8 mouse cellular contexts compared by ENCODE assay signal in genomic region chr11:11968830-11969229, GRCm38 (mm10).
DNase-seq lines count a peak whose midpoint lies in the region; ATAC-seq and TF ChIP-seq lines count a peak whose summit lies in the region.

No protein-coding gene starts in this region.

- H3K36me3 ChIP-seq in hindbrain, embryonic 13.5 days, result peaks cover 19% of the 10 kb centered on the region; the same call in 1 of the 2 replicates
- H3K36me3 ChIP-seq in hindbrain, embryonic 14.5 days (replicated peaks; ENCODE audit: control insufficient read depth, insufficient read depth), result no peaks in the 10 kb centered on the region; the same call in none of the 2 replicates

- H3K4me1 ChIP-seq in hindbrain, embryonic 13.5 days (replicated peaks), result peaks cover 13% of the 10 kb centered on the region
- no peaks in the 10 kb centered on the region for H3K4me1 ChIP-seq in hindbrain, embryonic 14.5 days (replicated peaks; ENCODE audit: control insufficient read depth, insufficient read depth, low read length)

- TF ChIP-seq CTCF in gastrocnemius, adult 2 months (IDR thresholded peaks at IDR 0.05), result no peak
- TF ChIP-seq CTCF in layer of hippocampus, adult 2 months (conservative IDR thresholded peaks at IDR 0.05), result no peak

- no peak overlapping the region for H3K4me3 ChIP-seq in hindbrain, embryonic 13.5 days
- H3K4me3 ChIP-seq in hindbrain, embryonic 14.5 days (replicated peaks; ENCODE audit: low read length), result no peak overlapping the region
- no peak overlapping the region for H3K4me3 ChIP-seq in gastrocnemius, adult 2 months
- no peak overlapping the region for H3K4me3 ChIP-seq in layer of hippocampus, adult 2 months

- H3K4me2 ChIP-seq in hindbrain, embryonic 13.5 days, result no peak overlapping the region
- H3K4me2 ChIP-seq in hindbrain, embryonic 14.5 days (replicated peaks), result no peak overlapping the region

- WGBS in hindbrain, embryonic 13.5 days, result 35% methylated on average over 6 of the region's 6 CpGs
- WGBS in hindbrain, embryonic 14.5 days, result 34% methylated on average over 6 of the region's 6 CpGs

- H3K9me3 ChIP-seq in hindbrain, embryonic 13.5 days, result no peaks in the 10 kb centered on the region
- H3K9me3 ChIP-seq in hindbrain, embryonic 14.5 days (ENCODE audit: control insufficient read depth, low read length), result peaks cover 4% of the 10 kb centered on the region; the same call in 1 of the 2 replicates

- 0 out of 2 replicates have a peak overlapping the region, but pooled peaks have one; percentile 15 for H3K9ac ChIP-seq in hindbrain, embryonic 13.5 days
- H3K9ac ChIP-seq in hindbrain, embryonic 14.5 days, result no peak overlapping the region

- intact Hi-C loops in gastrocnemius, adult 2 months (cut with DNase I), result no loop called here
- intact Hi-C loops in heart, postnatal 25 days (cut with DNase I), result no loop called here

- DNase-seq in hindbrain, embryonic 14.5 days (ENCODE audit: low spot score), result no peak
- DNase-seq in gastrocnemius, adult 2 months, result peak; percentile 84
- DNase-seq in heart, postnatal 25 days (ENCODE audit: low spot score), result peak; percentile 64
- DNase-seq in lung, postnatal 14 days, result peak; percentile 43
- DNase-seq in layer of hippocampus, adult 2 months (ENCODE audit: low spot score in 2 of 2), result no peak
- no peak for DNase-seq in cerebellum, adult 9-10 months
- no peak for DNase-seq in frontal cortex, postnatal 36 days (ENCODE audit: low spot score in 2 of 2)

- no peak overlapping the region; the same call in 1 of the 2 replicates for H3K27ac ChIP-seq in hindbrain, embryonic 13.5 days
- H3K27ac ChIP-seq in hindbrain, embryonic 14.5 days, result no peak overlapping the region
- peak overlapping the region; percentile 95 for H3K27ac ChIP-seq in gastrocnemius, adult 2 months
- no peak overlapping the region for H3K27ac ChIP-seq in layer of hippocampus, adult 2 months

- ATAC-seq in hindbrain, embryonic 13.5 days (ENCODE audit: low FRiP score), result no peak
- ATAC-seq in hindbrain, embryonic 14.5 days (ENCODE audit: low FRiP score), result no peak

- no peaks in the 10 kb centered on the region for H3K27me3 ChIP-seq in hindbrain, embryonic 13.5 days
- H3K27me3 ChIP-seq in hindbrain, embryonic 14.5 days (ENCODE audit: control insufficient read depth, insufficient read depth, low read length), result no peaks in the 10 kb centered on the region

Comparison
In these comparisons a context has a peak if more than half of its experiments do, and no peak if none do; other contexts are left out.
1. DNase-seq: peak in gastrocnemius, adult 2 months (single experiment), heart, postnatal 25 days (single experiment) and lung, postnatal 14 days (single experiment); none in hindbrain, embryonic 14.5 days (single experiment), layer of hippocampus, adult 2 months (0 of 2), cerebellum, adult 9-10 months (single experiment) and frontal cortex, postnatal 36 days (0 of 2).